Mouse (Mus musculus) stomach, embryonic 15.5 days (tissue): ENCODE data around the gene Rbms1. TPM values are rescaled to one million over a fixed set of nuclear protein-coding genes. Genes with fewer than 3 reads are reported as not detected.
A peak's percentile ranks its signal among the peaks of the same experiment; 100 is the strongest.

ENCODE experiments used
- ATAC-seq: fragments of 200-750 bp; cut with Nextera tagmentation; 2 replicates; pipeline ENCODE4 v1.8.0; 2017; ENCODE audit warnings: low read depth, moderate number of reproducible peaks, moderate TSS enrichment; ENCODE audit not compliant: insufficient read depth, low FRiP score
- H3K27ac ChIP-seq: fragments of 300-500 bp; sonication (generic); 2 replicates; pipeline ENCODE4 v1.5.1; 2015; ENCODE audit warnings: mild to moderate bottlenecking, inconsistent platforms
- H3K27me3 ChIP-seq: fragments of 300-500 bp; sonication (generic); replicated peaks from 2 replicates; pipeline ENCODE4 v1.6.1; 2015; ENCODE audit warnings: inconsistent platforms
- H3K36me3 ChIP-seq: fragments of 300-500 bp; sonication (generic); 2 replicates; pipeline ENCODE4 v1.6.1; 2015; ENCODE audit warnings: inconsistent platforms
- H3K4me1 ChIP-seq: fragments of 300-500 bp; sonication (generic); 2 replicates; pipeline ENCODE4 v1.6.1; 2015; ENCODE audit warnings: inconsistent platforms
- H3K4me2 ChIP-seq: fragments of 300-500 bp; sonication (generic); 2 replicates; pipeline ENCODE4 v1.6.1; 2015; ENCODE audit warnings: mild to moderate bottlenecking, inconsistent platforms
- H3K4me3 ChIP-seq: fragments of 300-500 bp; sonication (generic); replicated peaks from 2 replicates; pipeline ENCODE4 v1.5.1; 2015; ENCODE audit warnings: inconsistent platforms
- H3K9ac ChIP-seq: fragments of 300-500 bp; sonication (generic); 2 replicates; pipeline ENCODE4 v1.6.1; 2015; ENCODE audit warnings: inconsistent platforms
- H3K9me3 ChIP-seq: fragments of 300-500 bp; sonication (generic); 2 replicates; pipeline ENCODE4 v1.6.1; 2016; ENCODE audit warnings: inconsistent platforms
- WGBS: fragments of 180-500 bp; shearing (Covaris S2); methylation state at CpG from one replicate; pipeline ENCODE4 v1.1.7; 2015; 5-methylcytosine and 5-hydroxymethylcytosine counted together
- polyA plus RNA-seq: library from polyadenylated mRNA; unstranded; fragments of >200 nt; fragmentation: Nextera tagmentation; extraction: Ambion mirVana; gene quantifications from 2 replicates; pipeline ENCODE4 v1.2.1, GENCODE M21; 2015

The Rbms1 gene
- polyA plus RNA-seq, 1 experiment from 2014 or later: 130 TPM

GRCm38 (mm10) chr2:60871001-60871400 is 92.0 kb downstream of the Rbms1 start:
- no peak overlapping the region for H3K9ac ChIP-seq
- H3K36me3 ChIP-seq: no peaks in the 10 kb centered on the region
- H3K4me3 ChIP-seq: no peak overlapping the region
- 35% methylated on average over 5 of the region's 5 CpGs for WGBS
- H3K4me1 ChIP-seq: peaks cover 28% of the 10 kb centered on the region
- H3K9me3 ChIP-seq: no peaks in the 10 kb centered on the region
- H3K27ac ChIP-seq: peak overlapping the region; percentile 12; the same call in 1 of the 2 replicates
- no peak for ATAC-seq
- H3K27me3 ChIP-seq: no peaks in the 10 kb centered on the region
- H3K4me2 ChIP-seq: no peak overlapping the region

GRCm38 (mm10) chr2:60870450-60870849 is 92.5 kb downstream of the Rbms1 start:
- 42% methylated on average over 4 of the region's 4 CpGs for WGBS
- H3K4me2 ChIP-seq: no peak overlapping the region
- ATAC-seq: no peak
- 0 out of 2 replicates have a peak overlapping the region, but pooled peaks have one; percentile 12 for H3K27ac ChIP-seq
- H3K9ac ChIP-seq: no peak overlapping the region
- H3K27me3 ChIP-seq: no peaks in the 10 kb centered on the region
- peaks cover 26% of the 10 kb centered on the region for H3K4me1 ChIP-seq
- H3K36me3 ChIP-seq: no peaks in the 10 kb centered on the region
- no peak overlapping the region for H3K4me3 ChIP-seq
- no peaks in the 10 kb centered on the region for H3K9me3 ChIP-seq

- Histone ChIP-seq H3K9me3 (no peaks in the 10 kb centered on the region), H3K4me1 (peaks cover 29% of the 10 kb centered on the region), H3K4me2 (no peak overlapping the region), H3K27ac (no peak overlapping the region), H3K4me3 (no peak overlapping the region), H3K27me3 (no peaks in the 10 kb centered on the region), H3K9ac (no peak overlapping the region), H3K36me3 (no peaks in the 10 kb centered on the region)
- WGBS: 51% methylated on average over 12 of the region's 12 CpGs
- no peak for ATAC-seq
These were observed 93.8 kb downstream of the Rbms1 start for GRCm38 (mm10) chr2:60869001-60869743.

- peaks cover 29% of the 10 kb centered on the region for H3K4me1 ChIP-seq
- no peaks in the 10 kb centered on the region for H3K9me3 ChIP-seq
- H3K36me3 ChIP-seq: no peaks in the 10 kb centered on the region
- H3K27me3 ChIP-seq: no peaks in the 10 kb centered on the region
- no peak overlapping the region for H3K4me3 ChIP-seq
- ATAC-seq: no peak
- H3K4me2 ChIP-seq: no peak overlapping the region
- no peak overlapping the region for H3K9ac ChIP-seq
- H3K27ac ChIP-seq: no peak overlapping the region
- 70% methylated on average over 4 of the region's 4 CpGs for WGBS
These were observed 94.8 kb downstream of the Rbms1 start for GRCm38 (mm10) chr2:60868060-60868662.

- no peak for ATAC-seq
These were observed 95.7 kb downstream of the Rbms1 start for GRCm38 (mm10) chr2:60867304-60867703.

GRCm38 (mm10) chr2:60865869-60866268 is 97.1 kb downstream of the Rbms1 start:
- no peak overlapping the region for H3K4me2 ChIP-seq
- WGBS: 50% methylated on average over 1 of the region's 1 CpGs
- no peak for ATAC-seq
- H3K9me3 ChIP-seq: no peaks in the 10 kb centered on the region
- H3K27me3 ChIP-seq: no peaks in the 10 kb centered on the region
- no peak overlapping the region for H3K9ac ChIP-seq
- H3K4me3 ChIP-seq: no peak overlapping the region
- H3K4me1 ChIP-seq: peaks cover 18% of the 10 kb centered on the region
- no peak overlapping the region for H3K27ac ChIP-seq
- H3K36me3 ChIP-seq: no peaks in the 10 kb centered on the region

More at GRCm38 (mm10) chr2:60867304-60867703, 95.7 kb downstream of the Rbms1 start:
- no peak overlapping the region for H3K4me3 ChIP-seq
- H3K36me3 ChIP-seq: no peaks in the 10 kb centered on the region
- H3K9me3 ChIP-seq: no peaks in the 10 kb centered on the region
- H3K4me1 ChIP-seq: peaks cover 29% of the 10 kb centered on the region
- no peak overlapping the region for H3K4me2 ChIP-seq
- no peak overlapping the region for H3K9ac ChIP-seq
- H3K27me3 ChIP-seq: no peaks in the 10 kb centered on the region
- no peak overlapping the region for H3K27ac ChIP-seq
- 75% methylated on average over 8 of the region's 8 CpGs for WGBS

- Histone ChIP-seq H3K4me1 (peaks cover 15% of the 10 kb centered on the region), H3K9ac (no peak overlapping the region), H3K36me3 (no peaks in the 10 kb centered on the region), H3K27ac (no peak overlapping the region; the same call in 1 of the 2 replicates), H3K4me2 (no peak overlapping the region), H3K4me3 (no peak overlapping the region), H3K27me3 (no peaks in the 10 kb centered on the region), H3K9me3 (no peaks in the 10 kb centered on the region)
- WGBS: 32% methylated on average over 5 of the region's 5 CpGs
- ATAC-seq: peak; percentile 11; the same call in 1 of the 2 replicates
These were observed 98.0 kb downstream of the Rbms1 start for GRCm38 (mm10) chr2:60864977-60865376.

- H3K36me3 ChIP-seq: no peaks in the 10 kb centered on the region
- no peak overlapping the region for H3K4me2 ChIP-seq
- no peak overlapping the region for H3K27ac ChIP-seq
- H3K9me3 ChIP-seq: no peaks in the 10 kb centered on the region
- H3K4me1 ChIP-seq: peaks cover 15% of the 10 kb centered on the region
- WGBS: 66% methylated on average over 5 of the region's 5 CpGs
- no peak overlapping the region for H3K9ac ChIP-seq
- no peak overlapping the region for H3K4me3 ChIP-seq
- no peaks in the 10 kb centered on the region for H3K27me3 ChIP-seq
- no peak for ATAC-seq
These were observed 98.7 kb downstream of the Rbms1 start for GRCm38 (mm10) chr2:60864256-60864795.

- Histone ChIP-seq H3K9ac (no peak overlapping the region), H3K36me3 (no peaks in the 10 kb centered on the region), H3K4me2 (no peak overlapping the region), H3K4me3 (no peak overlapping the region), H3K4me1 (peaks cover 15% of the 10 kb centered on the region), H3K27me3 (no peaks in the 10 kb centered on the region), H3K27ac (no peak overlapping the region), H3K9me3 (no peaks in the 10 kb centered on the region)
- 85% methylated on average over 2 of the region's 2 CpGs for WGBS
- ATAC-seq: no peak; the same call in 1 of the 2 replicates
These were observed 99.2 kb downstream of the Rbms1 start for GRCm38 (mm10) chr2:60863827-60864226.

GRCm38 (mm10) chr2:60862913-60863711 is 99.9 kb downstream of the Rbms1 start:
- H3K27ac ChIP-seq: no peak overlapping the region
- H3K4me2 ChIP-seq: no peak overlapping the region
- H3K36me3 ChIP-seq: 0 out of 2 replicates have a peak, but pooled peaks cover 7% of the 10 kb centered on the region
- no peak overlapping the region for H3K4me3 ChIP-seq
- H3K9me3 ChIP-seq: no peaks in the 10 kb centered on the region
- H3K9ac ChIP-seq: no peak overlapping the region
- H3K4me1 ChIP-seq: peaks cover 15% of the 10 kb centered on the region
- ATAC-seq: no peak
- H3K27me3 ChIP-seq: no peaks in the 10 kb centered on the region
- WGBS: 82% methylated on average over 8 of the region's 8 CpGs

GRCm38 (mm10) chr2:60858116-60858515 is 104.9 kb downstream of the Rbms1 start:
- ATAC-seq: no peak

More at GRCm38 (mm10) chr2:60858116-60858515, 104.9 kb downstream of the Rbms1 start:
- WGBS: 91% methylated on average over 1 of the region's 1 CpGs
- no peak overlapping the region for H3K4me3 ChIP-seq
- H3K9me3 ChIP-seq: no peaks in the 10 kb centered on the region
- H3K4me2 ChIP-seq: no peak overlapping the region
- no peak overlapping the region for H3K27ac ChIP-seq
- no peak overlapping the region for H3K9ac ChIP-seq
- H3K27me3 ChIP-seq: no peaks in the 10 kb centered on the region
- H3K4me1 ChIP-seq: no peaks in the 10 kb centered on the region
- 0 out of 2 replicates have a peak, but pooled peaks cover 7% of the 10 kb centered on the region for H3K36me3 ChIP-seq
